Mouse (Mus musculus) embryonic facial prominence, embryonic 10.5 days (tissue): ENCODE results near the gene Scarb1. TPM values are rescaled to one million over a fixed set of nuclear protein-coding genes. Genes with fewer than 3 reads are reported as not detected.

Experiments
- DNase-seq: peaks from one replicate; pipeline ENCODE4 v3.0.0-alpha.2; 2017; ENCODE audit warnings: low spot score
- H3K27ac ChIP-seq: fragments of 300-500 bp; sonication (generic); replicated peaks from 2 replicates; pipeline ENCODE4 v1.5.1; 2016; ENCODE audit warnings: mild to moderate bottlenecking
- H3K27me3 ChIP-seq: fragments of 300-500 bp; sonication (generic); replicated peaks from 2 replicates; pipeline ENCODE4 v1.6.1; 2016; ENCODE audit warnings: low read depth, mild to moderate bottlenecking; ENCODE audit not compliant: poor library complexity, severe bottlenecking
- H3K36me3 ChIP-seq: fragments of 300-500 bp; sonication (generic); replicated peaks from 2 replicates; pipeline ENCODE4 v1.6.1; 2016; ENCODE audit warnings: mild to moderate bottlenecking, moderate library complexity
- H3K4me1 ChIP-seq: fragments of 300-500 bp; sonication (generic); 2 replicates; pipeline ENCODE4 v1.6.1; 2016
- H3K4me3 ChIP-seq: fragments of 300-500 bp; sonication (generic); 2 replicates; pipeline ENCODE4 v1.5.1; 2016; ENCODE audit warnings: mild to moderate bottlenecking, moderate library complexity
- H3K9me3 ChIP-seq: fragments of 300-500 bp; sonication (generic); 2 replicates; pipeline ENCODE4 v1.6.1; 2016; ENCODE audit warnings: mild to moderate bottlenecking
- WGBS: fragments of 180-500 bp; shearing (Covaris S2); methylation state at CpG from one replicate; pipeline ENCODE4 v1.1.7; 2016; 5-methylcytosine and 5-hydroxymethylcytosine counted together
- polyA plus RNA-seq: library from polyadenylated mRNA; unstranded; fragments of >200 nt; fragmentation: Nextera tagmentation; extraction: Ambion mirVana; gene quantifications from 2 replicates; pipeline ENCODE4 v1.2.1, GENCODE M21; 2016

The Scarb1 gene
- polyA plus RNA-seq, 1 experiment from 2014 or later, result 43.2 TPM

DNA sequence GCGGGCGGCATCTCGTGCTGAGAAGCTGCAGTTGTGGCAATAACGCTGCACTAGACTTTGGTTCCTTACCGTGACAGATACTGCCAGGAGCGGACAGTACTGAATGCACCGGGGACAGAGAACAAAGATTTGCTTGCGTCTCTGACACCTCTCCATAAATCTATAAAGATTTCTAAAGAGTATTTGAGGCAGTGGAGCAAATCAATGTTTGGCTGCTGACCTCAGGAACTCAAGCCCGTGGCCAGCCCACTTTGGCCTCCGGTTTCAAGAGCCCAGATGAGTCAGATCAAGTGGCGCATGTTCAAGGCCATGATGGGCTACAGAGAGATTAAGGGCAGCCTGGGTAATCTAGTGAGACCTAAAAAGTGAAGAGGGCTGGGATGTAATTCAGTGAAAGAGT, 54.8 kb downstream of the Scarb1 start:
- WGBS, result 94% methylated on average over 11 of the region's 11 CpGs
- H3K4me1 ChIP-seq, result peaks cover 29% of the 10 kb centered on the region
- H3K9me3 ChIP-seq, result no peaks in the 10 kb centered on the region
- H3K27ac ChIP-seq, result no peak overlapping the region
- peaks cover 41% of the 10 kb centered on the region for H3K36me3 ChIP-seq
- H3K27me3 ChIP-seq, result no peaks in the 10 kb centered on the region
- no peak overlapping the region for H3K4me3 ChIP-seq
- no peak for DNase-seq

DNA sequence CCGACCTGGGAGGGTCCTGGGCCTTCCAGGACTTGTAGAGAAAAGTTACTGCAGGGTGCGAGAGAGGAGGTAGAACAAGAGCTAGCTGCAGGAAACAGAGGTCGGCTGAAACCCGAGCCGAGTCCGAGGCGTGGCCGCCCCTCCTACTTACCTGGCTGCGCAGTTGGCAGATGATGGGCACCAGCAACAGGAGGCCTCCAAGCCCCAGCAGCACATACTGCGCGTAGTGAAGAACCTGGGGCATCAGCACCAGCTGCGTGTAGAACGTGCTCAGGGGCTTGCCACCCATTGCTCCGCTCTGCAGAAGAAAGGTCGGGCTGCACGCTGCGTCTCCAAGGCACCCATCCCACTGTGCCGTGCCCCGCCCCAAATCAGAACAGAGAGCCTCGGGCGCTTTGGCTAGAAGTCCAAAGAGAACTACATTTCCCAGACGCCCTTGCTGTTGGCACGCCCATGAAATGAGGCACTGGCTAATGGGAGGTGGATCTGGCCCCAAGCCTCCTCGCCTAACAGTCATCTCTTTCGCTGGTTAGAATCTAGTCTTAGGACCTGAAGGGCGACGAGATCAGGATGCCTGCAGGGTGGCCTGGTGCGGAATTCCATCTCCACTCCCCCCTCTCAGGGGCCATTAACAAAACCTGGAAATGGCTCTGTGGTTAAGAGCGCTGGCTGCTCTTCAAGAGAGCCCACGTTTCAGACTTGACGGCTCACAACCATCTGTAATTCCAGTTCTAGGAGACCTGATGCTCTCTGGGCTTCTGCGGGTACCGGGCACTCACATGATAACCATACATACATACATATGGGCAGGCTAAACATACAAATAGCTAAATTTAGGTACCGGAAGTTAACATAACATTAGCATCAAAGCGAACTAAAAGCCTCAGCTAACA, 56.9 kb downstream of the Scarb1 start:
- H3K4me1 ChIP-seq, result peaks cover 30% of the 10 kb centered on the region
- H3K27me3 ChIP-seq, result no peaks in the 10 kb centered on the region
- H3K9me3 ChIP-seq, result no peaks in the 10 kb centered on the region
- peak; percentile 83 for DNase-seq
- peak overlapping the region; percentile 57 for H3K4me3 ChIP-seq
- peaks cover 37% of the 10 kb centered on the region for H3K36me3 ChIP-seq
- WGBS, result 13% methylated on average over 35 of the region's 35 CpGs
- peak overlapping the region; percentile 65 for H3K27ac ChIP-seq

DNA sequence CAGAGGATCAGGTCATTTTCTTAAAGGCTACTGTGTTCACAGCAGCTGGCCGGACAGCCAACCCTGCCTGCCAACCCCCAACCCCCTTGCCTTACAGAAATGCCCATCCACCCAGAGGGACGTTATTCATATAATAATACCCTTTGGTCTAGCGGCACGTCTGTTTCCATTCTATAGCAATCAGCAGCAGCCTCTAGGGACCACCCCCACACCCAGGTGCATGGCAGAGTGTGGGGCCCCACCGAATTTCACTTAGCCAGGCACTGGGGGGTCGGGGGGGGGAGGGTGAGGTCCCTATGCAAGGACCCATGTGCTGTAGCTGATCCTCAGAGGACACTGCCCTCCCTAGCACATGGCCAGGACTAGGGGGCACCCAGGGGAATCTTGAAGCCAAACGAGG, 61.7 kb downstream of the Scarb1 start:
- peak overlapping the region; percentile 67; the same call in 1 of the 2 replicates for H3K27ac ChIP-seq
- 54% methylated on average over 7 of the region's 7 CpGs for WGBS
- no peaks in the 10 kb centered on the region for H3K9me3 ChIP-seq
- peaks cover 13% of the 10 kb centered on the region for H3K36me3 ChIP-seq
- no peak overlapping the region for H3K4me3 ChIP-seq
- peaks cover 33% of the 10 kb centered on the region for H3K4me1 ChIP-seq
- H3K27me3 ChIP-seq, result no peaks in the 10 kb centered on the region
- DNase-seq, result no peak

DNA sequence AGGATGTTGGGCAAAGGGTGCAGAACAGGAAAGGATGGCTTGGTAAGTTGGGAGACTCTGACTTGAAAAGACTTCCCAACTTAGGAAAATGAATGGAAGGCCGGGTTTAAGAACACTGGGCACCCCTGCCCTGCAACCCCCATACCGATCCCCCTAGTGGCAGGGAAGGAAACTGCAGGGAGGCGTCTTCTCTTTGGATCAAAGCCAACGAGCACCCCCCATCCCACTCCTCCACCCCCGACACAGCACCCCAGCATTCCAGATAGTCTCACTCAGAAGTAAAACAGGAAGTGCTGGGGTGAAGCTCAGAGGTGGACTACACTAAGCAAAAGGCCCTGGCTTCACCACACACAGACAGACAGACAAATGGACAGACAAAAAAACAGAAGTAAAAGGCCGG, 62.6 kb downstream of the Scarb1 start:
- Histone ChIP-seq H3K36me3 (peaks cover 13% of the 10 kb centered on the region), H3K9me3 (no peaks in the 10 kb centered on the region)
- 42% methylated on average over 6 of the region's 6 CpGs for WGBS

DNA sequence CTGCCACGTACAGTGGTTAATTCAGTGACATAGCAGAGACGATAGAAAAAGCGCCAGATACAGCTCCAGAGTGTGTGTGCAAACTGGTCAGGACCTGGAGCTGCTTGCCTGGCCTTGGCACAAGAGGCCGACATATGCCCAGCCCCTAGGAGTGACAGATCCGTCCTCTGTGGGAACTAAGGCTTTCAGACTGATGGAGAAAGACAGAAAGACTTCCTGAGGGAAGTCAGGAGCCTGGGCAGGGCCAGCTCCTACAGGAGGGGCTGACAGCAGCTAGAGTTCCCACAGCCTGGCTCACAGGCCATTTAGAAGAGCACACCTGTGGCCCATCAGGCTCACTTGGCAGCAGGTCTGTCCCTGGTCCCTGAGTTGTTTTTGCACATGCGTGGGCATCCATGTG, 63.6 kb downstream of the Scarb1 start:
- Histone ChIP-seq H3K27ac (no peak overlapping the region), H3K4me3 (no peak overlapping the region), H3K9me3 (no peaks in the 10 kb centered on the region), H3K4me1 (peaks cover 32% of the 10 kb centered on the region), H3K27me3 (no peaks in the 10 kb centered on the region), H3K36me3 (peaks cover 10% of the 10 kb centered on the region)
- DNase-seq, result no peak
- 88% methylated on average over 6 of the region's 6 CpGs for WGBS

More for the DNA sequence above, 62.6 kb downstream of the Scarb1 start:
- Histone ChIP-seq H3K27me3 (no peaks in the 10 kb centered on the region), H3K4me3 (no peak overlapping the region), H3K4me1 (peaks cover 32% of the 10 kb centered on the region), H3K27ac (no peak overlapping the region)
- peak; percentile 60 for DNase-seq

DNA sequence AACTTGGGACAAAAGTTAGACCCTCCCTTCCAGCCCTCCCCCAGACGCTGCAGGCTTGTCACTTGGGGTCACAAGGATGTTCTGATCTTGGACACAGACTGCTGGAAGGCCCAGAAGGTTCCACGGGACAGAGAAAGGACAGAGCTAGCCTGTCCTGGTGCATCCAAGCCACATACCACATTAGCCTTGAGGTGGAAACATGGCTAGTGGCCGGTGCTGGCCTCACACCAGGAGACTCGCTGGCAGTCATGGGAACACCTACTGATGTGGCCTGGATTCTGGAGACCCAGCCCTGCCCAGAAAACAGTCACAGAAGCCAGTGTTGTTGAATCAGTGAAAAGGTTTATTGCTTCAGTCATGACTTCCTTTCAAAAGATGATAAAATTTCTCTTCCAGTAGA, 64.1 kb downstream of the Scarb1 start:
- no peak for DNase-seq
- Histone ChIP-seq H3K4me3 (no peak overlapping the region), H3K36me3 (peaks cover 10% of the 10 kb centered on the region), H3K4me1 (peaks cover 28% of the 10 kb centered on the region), H3K27me3 (no peaks in the 10 kb centered on the region), H3K27ac (no peak overlapping the region), H3K9me3 (no peaks in the 10 kb centered on the region)
- WGBS, result 77% methylated on average over 4 of the region's 4 CpGs

DNA sequence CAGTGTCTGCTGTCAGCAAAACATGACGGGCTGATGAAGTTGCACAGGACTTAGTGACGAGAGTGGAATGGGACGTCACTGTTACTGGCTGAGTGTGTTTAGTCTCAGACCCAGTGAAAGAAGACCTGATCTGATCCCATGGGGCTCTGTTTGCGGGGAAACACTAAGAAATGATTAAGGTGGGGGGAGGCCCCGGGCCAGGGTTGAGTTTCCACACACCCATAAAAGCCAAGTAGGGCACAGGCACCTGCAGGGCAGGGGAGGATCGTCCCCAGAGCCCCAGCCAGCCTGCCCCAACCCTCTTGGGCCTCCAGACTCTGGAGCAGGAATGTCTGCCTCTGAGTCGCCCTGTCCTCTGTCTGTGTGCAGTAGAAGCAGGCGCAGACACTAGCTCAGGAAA, 65.6 kb downstream of the Scarb1 start:
- 80% methylated on average over 8 of the region's 8 CpGs for WGBS
- no peak overlapping the region for H3K4me3 ChIP-seq
- H3K27me3 ChIP-seq, result no peaks in the 10 kb centered on the region
- no peak for DNase-seq
- H3K36me3 ChIP-seq, result peaks cover 7% of the 10 kb centered on the region
- no peak overlapping the region for H3K27ac ChIP-seq
- H3K4me1 ChIP-seq, result peaks cover 33% of the 10 kb centered on the region
- no peaks in the 10 kb centered on the region for H3K9me3 ChIP-seq

DNA sequence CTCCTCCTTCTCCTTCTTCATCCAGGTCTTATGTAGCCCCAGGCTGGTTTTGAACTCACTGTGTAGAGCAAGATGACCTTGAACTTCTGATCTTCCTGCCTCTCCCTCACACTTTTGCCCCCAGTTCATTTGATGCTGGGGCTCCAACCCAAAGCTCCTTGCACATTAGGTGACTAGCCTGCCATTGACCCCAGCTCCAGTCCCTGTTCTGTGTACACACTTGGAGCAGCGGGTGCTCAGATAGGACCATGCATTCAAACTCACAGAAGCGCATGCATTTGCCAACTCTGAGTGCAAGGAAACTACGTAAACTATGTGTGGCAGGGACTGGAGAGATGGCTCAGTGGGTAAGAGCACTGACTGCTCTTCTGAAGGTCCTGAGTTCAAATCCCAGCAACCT, 66.1 kb downstream of the Scarb1 start:
- Histone ChIP-seq H3K4me1 (peaks cover 29% of the 10 kb centered on the region), H3K27me3 (no peaks in the 10 kb centered on the region), H3K9me3 (no peaks in the 10 kb centered on the region), H3K27ac (no peak overlapping the region), H3K4me3 (no peak overlapping the region), H3K36me3 (peaks cover 7% of the 10 kb centered on the region)
- DNase-seq, result no peak
- WGBS, result 93% methylated on average over 3 of the region's 3 CpGs

DNA sequence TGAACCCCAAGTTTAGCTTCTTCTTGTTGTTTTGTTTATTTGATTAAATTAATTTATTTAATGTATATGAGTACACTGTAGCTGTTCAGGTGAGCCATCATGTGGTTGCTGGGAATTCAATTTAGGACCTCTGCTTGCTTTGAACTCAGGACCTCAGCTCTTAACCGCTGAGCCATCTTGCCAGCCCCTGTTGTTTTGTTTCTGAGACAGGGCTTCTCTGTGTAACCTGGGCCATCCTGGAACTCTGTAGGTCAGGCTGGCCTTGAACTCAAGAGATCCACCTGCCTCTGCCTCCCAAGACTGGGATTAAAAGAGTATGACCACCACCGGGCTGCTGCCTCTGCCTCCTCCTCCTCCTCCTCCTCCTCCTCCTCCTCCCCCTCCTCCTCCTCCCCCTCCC, 66.7 kb downstream of the Scarb1 start:
- H3K27ac ChIP-seq, result no peak overlapping the region; the same call in 1 of the 2 replicates
- H3K9me3 ChIP-seq, result no peaks in the 10 kb centered on the region
- no peaks in the 10 kb centered on the region for H3K27me3 ChIP-seq
- H3K36me3 ChIP-seq, result peaks cover 7% of the 10 kb centered on the region
- no peak overlapping the region for H3K4me3 ChIP-seq
- 78% methylated on average over 2 of the region's 2 CpGs for WGBS
- DNase-seq, result no peak
- peaks cover 23% of the 10 kb centered on the region for H3K4me1 ChIP-seq

DNA sequence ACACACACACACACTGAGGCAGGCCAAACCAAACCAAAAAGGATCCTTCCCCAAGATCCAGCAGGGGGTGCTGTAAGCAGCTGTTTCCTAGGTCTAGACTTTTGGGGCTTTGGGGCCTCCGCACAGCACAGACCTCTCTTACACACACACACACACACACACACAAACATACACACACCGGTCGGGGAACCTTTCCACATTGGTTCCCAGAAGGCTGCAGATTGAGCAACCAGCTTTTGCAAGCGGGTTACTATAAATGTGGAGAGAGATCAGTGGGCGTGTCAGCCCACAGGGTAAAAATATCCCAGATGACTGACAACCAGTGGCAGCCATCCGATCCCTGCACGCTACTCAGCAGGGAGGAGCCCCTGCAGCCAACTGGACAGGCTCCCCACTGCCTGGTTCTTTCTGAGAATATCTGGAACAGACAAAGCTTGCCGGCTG, 67.2 kb downstream of the Scarb1 start:
- DNase-seq, result peak; percentile 64
- no peak overlapping the region for H3K4me3 ChIP-seq
- peaks cover 21% of the 10 kb centered on the region for H3K4me1 ChIP-seq
- H3K27ac ChIP-seq, result no peak overlapping the region; the same call in 1 of the 2 replicates
- no peaks in the 10 kb centered on the region for H3K27me3 ChIP-seq
- H3K9me3 ChIP-seq, result no peaks in the 10 kb centered on the region
- WGBS, result 35% methylated on average over 8 of the region's 8 CpGs
- H3K36me3 ChIP-seq, result peaks cover 7% of the 10 kb centered on the region

DNA sequence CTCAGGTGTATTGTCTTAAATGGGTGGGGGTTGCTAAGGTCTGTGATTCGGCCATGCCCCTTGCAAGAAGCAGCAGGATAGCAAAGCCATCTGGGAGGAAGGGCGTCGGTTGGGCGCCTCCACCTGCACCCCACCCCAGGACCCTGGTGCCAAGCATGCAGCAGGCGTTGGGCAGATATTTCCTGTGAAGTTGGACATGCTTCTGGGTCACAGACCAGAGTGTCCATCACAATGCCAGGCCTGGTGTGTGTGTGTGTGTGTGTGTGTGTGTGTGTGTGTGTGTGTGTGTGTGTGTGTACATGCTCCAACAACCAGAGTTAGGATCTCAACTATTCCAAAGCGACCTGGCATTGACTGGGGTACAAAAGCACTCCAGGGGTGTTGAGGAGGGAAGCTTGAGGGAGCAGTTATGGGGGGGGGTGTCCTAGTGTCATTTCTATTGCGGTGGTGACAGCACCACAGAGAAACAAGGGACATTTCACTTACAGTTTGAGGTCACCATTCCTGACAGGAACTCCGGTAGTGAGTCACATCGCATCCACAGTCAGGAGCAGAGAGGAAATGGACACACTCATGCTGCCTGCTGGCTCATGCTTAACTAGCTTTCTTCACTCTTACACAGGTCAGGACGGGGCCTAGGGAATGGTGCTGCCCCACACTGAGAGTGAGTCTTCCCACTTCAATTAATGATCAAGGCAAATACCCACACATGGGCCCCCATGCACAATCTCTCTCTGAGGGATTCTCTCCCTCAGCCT, 68.5 kb downstream of the Scarb1 start:
- 83% methylated on average over 10 of the region's 10 CpGs for WGBS
- Histone ChIP-seq H3K27me3 (no peaks in the 10 kb centered on the region), H3K36me3 (peaks cover 4% of the 10 kb centered on the region), H3K4me1 (peaks cover 28% of the 10 kb centered on the region), H3K4me3 (no peak overlapping the region), H3K9me3 (no peaks in the 10 kb centered on the region), H3K27ac (no peak overlapping the region)
- no peak for DNase-seq

DNA sequence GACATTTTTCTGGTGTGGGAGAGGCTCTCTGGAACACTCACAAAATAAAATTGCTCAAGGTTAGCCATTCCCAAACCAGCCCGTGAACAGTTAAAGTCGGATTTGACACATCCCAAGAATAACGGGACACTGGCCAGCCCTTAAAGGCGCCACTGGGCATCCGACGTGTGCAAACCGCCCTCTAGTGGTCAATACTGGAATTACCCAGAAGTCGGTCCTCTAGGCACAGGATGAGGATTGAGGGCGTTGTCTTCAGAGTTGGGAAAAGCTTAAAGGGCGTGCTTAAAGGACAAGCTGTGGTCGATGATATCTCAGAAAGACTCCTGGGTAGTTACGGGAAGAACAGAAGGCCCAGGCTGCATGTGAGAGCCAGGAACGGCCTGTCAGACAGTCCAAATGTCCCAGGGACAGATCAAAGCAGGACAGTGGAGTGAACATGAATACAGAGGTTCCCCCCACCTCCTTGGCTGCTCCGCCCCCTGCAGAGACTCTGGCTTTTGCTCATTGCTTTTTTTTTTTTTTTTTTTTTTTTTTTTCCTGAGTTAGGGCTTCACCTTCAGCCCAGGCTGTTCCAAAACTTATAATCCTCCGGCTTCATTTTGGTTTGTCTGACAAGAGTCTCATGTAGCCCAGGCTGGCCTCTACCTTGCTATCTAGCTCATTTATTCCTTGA, 69.2 kb downstream of the Scarb1 start:
- H3K27ac ChIP-seq, result no peak overlapping the region
- H3K27me3 ChIP-seq, result no peaks in the 10 kb centered on the region
- no peak overlapping the region for H3K4me3 ChIP-seq
- no peaks in the 10 kb centered on the region for H3K36me3 ChIP-seq
- peak; percentile 82 for DNase-seq
- WGBS, result 14% methylated on average over 15 of the region's 15 CpGs
- peaks cover 34% of the 10 kb centered on the region for H3K4me1 ChIP-seq
- no peaks in the 10 kb centered on the region for H3K9me3 ChIP-seq
